Mouse (Mus musculus) liver, adult 2 months (tissue): ENCODE results near the gene Vti1a. TPM values are rescaled to one million over a fixed set of nuclear protein-coding genes. Genes with fewer than 3 reads are reported as not detected.

Experiments
- DNase-seq: peaks from one replicate; pipeline ENCODE4 v3.0.0-alpha.2; 2011; ENCODE audit warnings: low read depth, low spot score; ENCODE audit errors: extremely low read depth
- H3K27ac ChIP-seq: fragments of 200-500 bp; replicated peaks from 2 replicates; pipeline ENCODE4 v1.5.1; 2012; ENCODE audit warnings: low read depth, mild to moderate bottlenecking, control low read depth, inconsistent platforms, low read length; ENCODE audit not compliant: insufficient read depth
- H3K27me3 ChIP-seq: fragments of 200-500 bp; 2 replicates; pipeline ENCODE4 v1.6.1; 2012; ENCODE audit warnings: mild to moderate bottlenecking, moderate library complexity, low read length, inconsistent platforms; ENCODE audit not compliant: control insufficient read depth, insufficient read depth
- H3K36me3 ChIP-seq: fragments of 200-500 bp; 2 replicates; pipeline ENCODE4 v1.6.1; 2012; ENCODE audit warnings: low read length, inconsistent platforms; ENCODE audit not compliant: control insufficient read depth, insufficient read depth
- H3K4me1 ChIP-seq: fragments of 200-500 bp; 2 replicates; pipeline ENCODE4 v1.6.1; 2011; ENCODE audit warnings: low read length; ENCODE audit not compliant: control insufficient read depth, insufficient read depth
- H3K4me3 ChIP-seq: fragments of 200-500 bp; 2 replicates; pipeline ENCODE4 v1.5.1; 2011; ENCODE audit warnings: low read depth, mild to moderate bottlenecking, control low read depth, low read length, moderate library complexity; ENCODE audit not compliant: insufficient read depth
- H3K79me2 ChIP-seq: fragments of 200-500 bp; 2 replicates; pipeline ENCODE4 v1.6.1; 2012; ENCODE audit warnings: inconsistent platforms, mild to moderate bottlenecking, low read length, moderate library complexity; ENCODE audit not compliant: control insufficient read depth, insufficient read depth
- H3K9ac ChIP-seq: fragments of 200-500 bp; 2 replicates; pipeline ENCODE4 v1.6.1; 2012; ENCODE audit warnings: low read depth, mild to moderate bottlenecking, control low read depth, inconsistent platforms, low read length
- CTCF ChIP-seq: fragments of 200-500 bp; IDR thresholded peaks from 2 replicates; pipeline ENCODE4 v1.5.1; 2011; ENCODE audit warnings: low read depth, low read length, control low read depth
- POLR2A ChIP-seq: fragments of 200-500 bp; IDR thresholded peaks from 2 replicates; pipeline ENCODE4 v1.6.1; 2011; ENCODE audit warnings: low read length, control low read depth; ENCODE audit not compliant: insufficient read depth; ENCODE audit errors: extremely low read depth
- WGBS: fragments of 180-500 bp; shearing (Covaris S2); methylation state at CpG from one replicate; pipeline ENCODE4 v1.1.7; 2018; 5-methylcytosine and 5-hydroxymethylcytosine counted together
- polyA plus RNA-seq: library from polyadenylated mRNA; depleted of rRNA; stranded (reverse); fragments of >200 nt; gene quantifications from 2 replicates; pipeline ENCODE4 v1.2.3, GENCODE M21; 2012
- total RNA-seq: library from RNA; depleted of rRNA; stranded (reverse); fragments of >200 nt; gene quantifications from 2 replicates; pipeline ENCODE4 v1.2.3, GENCODE M21; 2014

Vti1a gene
- total and polyA plus RNA-seq, 2 experiments, result 6.1 to 14.8 TPM

DNA sequence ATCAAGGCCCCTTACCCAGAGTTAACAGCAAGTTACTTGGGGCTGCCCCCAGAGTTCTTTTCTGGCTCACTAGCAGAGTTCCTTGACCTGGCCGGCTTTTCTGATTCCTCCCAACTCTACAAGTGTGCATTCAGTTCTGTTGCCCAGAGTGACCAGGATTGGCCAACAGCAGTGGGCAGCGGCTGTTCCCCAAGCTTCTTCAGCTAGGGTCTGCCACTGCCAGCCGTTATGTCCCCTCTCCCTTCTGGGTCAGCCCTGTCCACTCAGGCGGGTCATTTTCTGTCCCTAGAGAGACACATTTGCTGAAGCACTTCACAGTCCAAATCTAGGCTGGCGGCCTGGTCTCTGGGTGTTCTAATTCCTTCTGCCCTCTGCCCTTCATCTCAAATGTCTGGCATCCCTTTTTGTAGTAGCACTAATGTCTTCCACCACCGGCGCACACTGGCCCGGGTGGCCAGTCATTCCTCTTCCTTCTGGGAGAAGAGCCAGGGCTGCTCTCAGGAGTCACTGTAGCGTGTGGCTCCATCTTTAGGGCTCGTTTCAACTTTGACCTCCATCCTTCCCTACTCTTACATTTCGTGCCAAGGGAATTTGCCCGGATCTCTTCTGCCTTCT, 305.0 kb downstream of the Vti1a start:
- Histone ChIP-seq H3K36me3 (no peaks in the 10 kb centered on the region), H3K27me3 (no peaks in the 10 kb centered on the region), H3K4me1 (no peaks in the 10 kb centered on the region), H3K79me2 (no peaks in the 10 kb centered on the region), H3K4me3 (no peak overlapping the region), H3K9ac (no peak overlapping the region), H3K27ac (no peak overlapping the region)
- no peak for DNase-seq
- WGBS, result 88% methylated on average over 12 of the region's 12 CpGs
- TF ChIP-seq POLR2A, result no peak
- no peak for TF ChIP-seq CTCF

DNA sequence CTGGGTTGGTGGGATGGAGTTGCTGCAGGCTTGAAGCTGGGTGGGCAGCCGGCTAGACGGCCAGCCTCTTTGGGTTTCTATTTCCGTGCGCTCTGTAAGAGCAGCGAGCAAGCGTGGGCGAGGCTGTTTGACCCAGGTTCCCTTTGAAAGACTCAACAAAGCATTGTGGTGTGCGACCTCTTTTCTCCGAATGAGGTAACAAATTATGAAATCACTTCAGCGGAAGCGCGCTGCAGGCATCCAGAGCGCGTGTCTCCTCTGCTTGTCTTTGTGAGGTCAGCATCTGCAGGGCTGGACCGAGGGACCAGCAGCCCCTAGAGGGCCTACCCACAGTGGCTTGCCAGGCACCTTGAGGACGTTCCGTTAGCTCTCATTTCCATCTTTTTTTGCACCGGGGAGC, 306.7 kb downstream of the Vti1a start:
- WGBS, result 91% methylated on average over 18 of the region's 18 CpGs
- no peaks in the 10 kb centered on the region for H3K27me3 ChIP-seq
- no peak for TF ChIP-seq POLR2A
- TF ChIP-seq CTCF, result no peak
- H3K27ac ChIP-seq, result no peak overlapping the region
- no peaks in the 10 kb centered on the region for H3K79me2 ChIP-seq
- H3K4me3 ChIP-seq, result no peak overlapping the region
- H3K36me3 ChIP-seq, result no peaks in the 10 kb centered on the region
- no peak overlapping the region for H3K9ac ChIP-seq
- no peak for DNase-seq
- no peaks in the 10 kb centered on the region for H3K4me1 ChIP-seq

DNA sequence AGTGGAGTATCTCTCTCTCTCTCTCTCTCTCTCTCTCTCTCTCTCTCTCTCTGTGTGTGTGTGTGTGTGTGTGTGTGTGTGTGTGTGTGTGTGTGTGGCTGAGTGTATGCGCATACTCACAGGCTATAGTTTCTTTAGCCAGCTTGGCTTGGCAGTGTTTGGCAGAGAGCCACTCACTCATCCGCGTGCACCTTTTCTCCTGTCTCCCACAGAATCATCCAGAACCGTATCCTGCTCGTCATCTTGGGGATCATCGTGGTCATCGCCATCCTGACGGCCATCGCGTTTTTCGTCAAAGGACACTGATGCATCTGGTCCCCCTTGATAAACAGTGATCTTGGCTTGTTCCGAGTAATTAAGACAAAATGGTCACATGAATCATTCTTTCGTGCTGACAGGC, 307.5 kb downstream of the Vti1a start:
- Histone ChIP-seq H3K9ac (no peak overlapping the region), H3K79me2 (no peaks in the 10 kb centered on the region), H3K4me3 (no peak overlapping the region), H3K27me3 (no peaks in the 10 kb centered on the region), H3K36me3 (no peaks in the 10 kb centered on the region), H3K27ac (no peak overlapping the region), H3K4me1 (no peaks in the 10 kb centered on the region)
- 96% methylated on average over 13 of the region's 13 CpGs for WGBS
- TF ChIP-seq CTCF (no peak), POLR2A (no peak)
- no peak for DNase-seq

DNA sequence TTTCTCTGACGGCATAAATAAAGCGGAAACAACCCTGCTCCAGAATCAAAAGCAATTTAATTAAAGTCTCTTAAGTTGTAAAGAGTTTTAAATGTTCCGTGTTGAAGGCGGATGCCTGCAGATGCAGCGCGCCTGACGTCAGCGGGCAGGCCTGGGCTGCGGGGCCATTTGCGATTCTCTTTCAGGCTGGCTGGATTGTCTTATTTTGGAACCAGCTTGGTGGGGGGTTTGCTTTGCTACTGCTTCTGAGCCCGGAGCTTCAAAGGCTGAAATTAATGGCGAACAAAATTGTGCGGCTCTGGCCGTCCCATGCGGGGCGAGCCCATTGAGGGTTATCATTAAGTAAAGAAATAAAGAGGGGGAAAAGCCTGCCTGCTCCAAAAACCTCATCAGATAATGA, 310.4 kb downstream of the Vti1a start:
- Histone ChIP-seq H3K9ac (no peak overlapping the region), H3K27me3 (no peaks in the 10 kb centered on the region), H3K79me2 (no peaks in the 10 kb centered on the region), H3K4me3 (no peak overlapping the region), H3K27ac (no peak overlapping the region), H3K4me1 (no peaks in the 10 kb centered on the region), H3K36me3 (no peaks in the 10 kb centered on the region)
- TF ChIP-seq CTCF (no peak), POLR2A (no peak)
- WGBS, result 97% methylated on average over 16 of the region's 16 CpGs
- no peak for DNase-seq

DNA sequence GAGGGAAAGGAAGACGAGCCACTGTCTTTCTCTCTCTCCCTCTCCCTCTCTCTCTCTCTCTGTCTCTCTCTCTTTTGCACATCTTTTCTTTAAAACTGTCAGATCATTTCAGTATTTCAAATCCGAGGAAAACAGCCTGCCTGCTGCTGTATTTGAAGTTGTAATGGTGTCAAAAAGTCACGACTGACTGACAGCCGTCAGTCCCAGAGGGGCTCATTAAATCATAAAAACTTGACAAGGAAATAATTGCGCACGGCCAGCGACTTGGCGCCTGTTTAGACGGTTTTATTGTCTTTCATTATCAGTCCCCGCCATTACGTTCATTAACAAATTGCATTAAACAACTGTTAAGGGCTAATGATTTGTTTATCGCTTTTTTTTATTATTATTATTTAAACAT, 310.9 kb downstream of the Vti1a start:
- H3K79me2 ChIP-seq, result no peaks in the 10 kb centered on the region
- TF ChIP-seq POLR2A, result no peak
- no peak for TF ChIP-seq CTCF
- 93% methylated on average over 12 of the region's 12 CpGs for WGBS
- no peak overlapping the region for H3K9ac ChIP-seq
- no peaks in the 10 kb centered on the region for H3K27me3 ChIP-seq
- H3K36me3 ChIP-seq, result no peaks in the 10 kb centered on the region
- H3K27ac ChIP-seq, result no peak overlapping the region
- H3K4me1 ChIP-seq, result no peaks in the 10 kb centered on the region
- H3K4me3 ChIP-seq, result no peak overlapping the region
- DNase-seq, result no peak

DNA sequence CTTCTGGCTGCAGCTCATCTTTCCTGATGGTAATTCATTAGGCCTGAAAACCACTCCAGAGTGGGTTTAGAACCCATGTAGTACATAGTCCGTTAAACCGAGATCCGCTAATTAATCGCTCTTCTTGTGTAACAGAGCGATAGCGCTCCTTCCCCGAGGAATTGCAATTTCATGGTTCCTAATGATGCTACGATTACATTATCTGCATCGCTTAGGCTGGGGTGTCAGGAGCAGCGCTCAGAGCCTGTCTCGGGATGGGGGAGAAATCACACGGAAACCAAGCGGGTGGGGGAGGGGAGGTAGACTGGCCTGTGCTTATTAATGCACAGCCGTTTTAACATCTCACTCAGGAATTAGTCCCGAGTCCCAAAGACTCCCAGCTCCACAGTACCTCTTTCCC, 319.4 kb downstream of the Vti1a start:
- no peak overlapping the region for H3K27ac ChIP-seq
- H3K27me3 ChIP-seq, result no peaks in the 10 kb centered on the region
- no peak for DNase-seq
- H3K79me2 ChIP-seq, result no peaks in the 10 kb centered on the region
- no peaks in the 10 kb centered on the region for H3K4me1 ChIP-seq
- no peaks in the 10 kb centered on the region for H3K36me3 ChIP-seq
- TF ChIP-seq CTCF (no peak), POLR2A (no peak)
- H3K4me3 ChIP-seq, result no peak overlapping the region
- no peak overlapping the region for H3K9ac ChIP-seq
- 88% methylated on average over 15 of the region's 15 CpGs for WGBS
